Mouse (Mus musculus): ENCODE results near the gene Ccdc71. TPM values are rescaled to one million over a fixed set of nuclear protein-coding genes. Genes with fewer than 3 reads are reported as not detected.

Gene Ccdc71
- polyA plus RNA-seq, 1 experiment from 2014 or later: 53.1 TPM

Other genes starting within 250 kb of the Ccdc71 start
- 52.4 and 53.7 TPM in 2 replicates for gene Dag1, start 196.6 kb upstream of the Ccdc71 start, polyA plus RNA-seq (2016; fragmentation: Nextera tagmentation; extraction: Ambion mirVana)
- 53.0 and 54.9 TPM in 2 replicates for gene Nicn1, start 170.1 kb upstream of the Ccdc71 start, polyA plus RNA-seq (2016; fragmentation: Nextera tagmentation; extraction: Ambion mirVana)
- 17.4 and 17.5 TPM in 2 replicates for gene Amt, start 163.7 kb upstream of the Ccdc71 start, polyA plus RNA-seq (2016; fragmentation: Nextera tagmentation; extraction: Ambion mirVana)
- gene Rhoa, start 154.4 kb upstream of the Ccdc71 start, polyA plus RNA-seq (2016; fragmentation: Nextera tagmentation; extraction: Ambion mirVana): 380 and 391 TPM in 2 replicates
- 28.1 and 28.7 TPM in 2 replicates for gene Tcta, start 154.4 kb upstream of the Ccdc71 start, polyA plus RNA-seq (2016; fragmentation: Nextera tagmentation; extraction: Ambion mirVana)
- gene Gpx1, start 121.6 kb upstream of the Ccdc71 start, polyA plus RNA-seq (2016; fragmentation: Nextera tagmentation; extraction: Ambion mirVana): 798 and 814 TPM in 2 replicates
- 122 and 124 TPM in 2 replicates for gene Usp4, start 112.7 kb upstream of the Ccdc71 start, polyA plus RNA-seq (2016; fragmentation: Nextera tagmentation; extraction: Ambion mirVana)
- gene 1700102P08Rik, start 67.7 kb upstream of the Ccdc71 start, polyA plus RNA-seq (2016; fragmentation: Nextera tagmentation; extraction: Ambion mirVana): 0.27 and 0.97 TPM in 2 replicates
- gene Ccdc36, start 32.0 kb upstream of the Ccdc71 start, polyA plus RNA-seq (2016; fragmentation: Nextera tagmentation; extraction: Ambion mirVana): 1.4 and 2.0 TPM in 2 replicates
- not detected in 2 replicates for gene BC048562, start 24.0 kb upstream of the Ccdc71 start, polyA plus RNA-seq (2016; fragmentation: Nextera tagmentation; extraction: Ambion mirVana)
- 44.5 and 46.0 TPM in 2 replicates for gene Klhdc8b, start 1.1 kb downstream of the Ccdc71 start, polyA plus RNA-seq (2016; fragmentation: Nextera tagmentation; extraction: Ambion mirVana)
- gene Lamb2, start 19.2 kb downstream of the Ccdc71 start, polyA plus RNA-seq (2016; fragmentation: Nextera tagmentation; extraction: Ambion mirVana): 51.3 and 58.5 TPM in 2 replicates
- 99.0 and 102 TPM in 2 replicates for gene Usp19, start 30.1 kb downstream of the Ccdc71 start, polyA plus RNA-seq (2016; fragmentation: Nextera tagmentation; extraction: Ambion mirVana)
- 110 and 115 TPM in 2 replicates for gene Qars, start 47.2 kb downstream of the Ccdc71 start, polyA plus RNA-seq (2016; fragmentation: Nextera tagmentation; extraction: Ambion mirVana)
- 160 TPM in 2 replicates for gene Qrich1, start 56.3 kb downstream of the Ccdc71 start, polyA plus RNA-seq (2016; fragmentation: Nextera tagmentation; extraction: Ambion mirVana)
- 207 and 209 TPM in 2 replicates for gene Impdh2, start 99.8 kb downstream of the Ccdc71 start, polyA plus RNA-seq (2016; fragmentation: Nextera tagmentation; extraction: Ambion mirVana)
- gene Ndufaf3, start 106.9 kb downstream of the Ccdc71 start, polyA plus RNA-seq (2016; fragmentation: Nextera tagmentation; extraction: Ambion mirVana): 49.9 and 59.2 TPM in 2 replicates
- 199 and 207 TPM in 2 replicates for gene Dalrd3, start 109.4 kb downstream of the Ccdc71 start, polyA plus RNA-seq (2016; fragmentation: Nextera tagmentation; extraction: Ambion mirVana)
- 215 and 220 TPM in 2 replicates for gene Wdr6, start 118.2 kb downstream of the Ccdc71 start, polyA plus RNA-seq (2016; fragmentation: Nextera tagmentation; extraction: Ambion mirVana)
- gene P4htm, start 137.1 kb downstream of the Ccdc71 start, polyA plus RNA-seq (2016; fragmentation: Nextera tagmentation; extraction: Ambion mirVana): 10.4 and 11.6 TPM in 2 replicates
- gene Arih2, start 188.9 kb downstream of the Ccdc71 start, polyA plus RNA-seq (2016; fragmentation: Nextera tagmentation; extraction: Ambion mirVana): 58.1 and 60.1 TPM in 2 replicates
- gene Slc25a20, start 201.6 kb downstream of the Ccdc71 start, polyA plus RNA-seq (2016; fragmentation: Nextera tagmentation; extraction: Ambion mirVana): 43.1 and 45.7 TPM in 2 replicates
- 39.4 and 40.0 TPM in 2 replicates for gene Prkar2a, start 228.8 kb downstream of the Ccdc71 start, polyA plus RNA-seq (2016; fragmentation: Nextera tagmentation; extraction: Ambion mirVana)

Measured in embryonic facial prominence, embryonic 12.5 days (tissue).